Mouse (Mus musculus) CH12.LX (cell line): ENCODE measurements around the gene Rrp15. TPM values are rescaled to one million over a fixed set of nuclear protein-coding genes. Genes with fewer than 3 reads are reported as not detected.
A peak's percentile ranks its signal among the peaks of the same experiment; 100 is the strongest.

Experiments used
- DNase-seq: peaks from one replicate; pipeline ENCODE4 v3.0.0-alpha.2; 2013; ENCODE audit errors: extremely low read depth
- H3K27ac ChIP-seq: 2 replicates; pipeline ENCODE4 v1.5.1; 2012; ENCODE audit warnings: low read depth, mild to moderate bottlenecking, control low read depth, moderate library complexity; ENCODE audit not compliant: insufficient read depth
- H3K27me3 ChIP-seq: replicated peaks from 2 replicates; pipeline ENCODE3; 2012; ENCODE audit warnings: inconsistent platforms
- H3K36me3 ChIP-seq, 2 experiments: replicated peaks in 1 of 2; 2 replicates each; pipeline versions ENCODE3 to v1.6.1; 2012; ENCODE audit warnings: inconsistent platforms in 1 of 2, low read length in 1 of 2, mild to moderate bottlenecking in 1 of 2, mixed read lengths in 1 of 2, moderate library complexity in 1 of 2; ENCODE audit not compliant: control insufficient read depth in 1 of 2, insufficient read depth in 1 of 2
- H3K4me1 ChIP-seq, 2 experiments: 2 replicates each; pipeline ENCODE4 v1.6.1; 2012; ENCODE audit warnings: inconsistent platforms in 1 of 2, moderate library complexity in 1 of 2; ENCODE audit not compliant: insufficient read depth in 2 of 2, control insufficient read depth in 1 of 2
- H3K4me2 ChIP-seq: 2 replicates; pipeline ENCODE4 v1.6.1; 2012; ENCODE audit warnings: low read depth, mild to moderate bottlenecking, control low read depth; ENCODE audit not compliant: poor library complexity, insufficient read depth, severe bottlenecking
- H3K4me3 ChIP-seq, 3 experiments: fragments of 150-350 bp in 1 of 3; sonication (generic) in 1 of 3; replicated peaks in 1 of 3; 2 replicates each; pipeline versions ENCODE3 to v1.5.1; 2011 to 2012; ENCODE audit warnings: low read depth in 2 of 3, low read length in 2 of 3, mild to moderate bottlenecking in 2 of 3, moderate library complexity in 2 of 3, control low read depth in 1 of 3, improper control_type of control experiment in 1 of 3, inconsistent platforms in 1 of 3, mixed read lengths in 1 of 3; ENCODE audit not compliant: poor library complexity in 1 of 3
- H3K79me2 ChIP-seq: replicated peaks from 2 replicates; pipeline ENCODE4 v1.6.1; 2012; ENCODE audit warnings: mild to moderate bottlenecking, moderate library complexity; ENCODE audit not compliant: control insufficient read depth, poor library complexity, insufficient read depth, severe bottlenecking; ENCODE audit errors: extremely low read depth
- H3K9ac ChIP-seq: 2 replicates; pipeline ENCODE4 v1.6.1; 2012; ENCODE audit warnings: low read depth, mild to moderate bottlenecking, control low read depth, moderate library complexity; ENCODE audit not compliant: insufficient read depth
- H3K9me3 ChIP-seq: replicated peaks from 2 replicates; pipeline ENCODE3; 2012; ENCODE audit warnings: low read length, inconsistent platforms, mixed read lengths
- BHLHE40 ChIP-seq: IDR thresholded peaks from 2 replicates; pipeline ENCODE4 v1.6.1; 2011; ENCODE audit warnings: mild to moderate bottlenecking, low read depth, low read length, improper control_type of control experiment
- CHD1 ChIP-seq: IDR thresholded peaks from 2 replicates; pipeline ENCODE4 v1.6.1; 2012; ENCODE audit warnings: low read depth, low read length, improper control_type of control experiment, inconsistent platforms
- CHD2 ChIP-seq: IDR thresholded peaks from 2 replicates; pipeline ENCODE4 v1.6.1; 2011; ENCODE audit warnings: low read length, improper control_type of control experiment
- CTCF ChIP-seq, 2 experiments: IDR thresholded peaks in 1 of 2; conservative IDR thresholded peaks in 1 of 2; 2 replicates each; pipeline ENCODE4 v1.5.1; 2011 to 2012; ENCODE audit warnings: low read depth in 2 of 2, low read length in 2 of 2, improper control_type of control experiment in 1 of 2, inconsistent platforms in 1 of 2, mild to moderate bottlenecking in 1 of 2, moderate library complexity in 1 of 2
- E2F4 ChIP-seq: IDR thresholded peaks from 2 replicates; pipeline ENCODE4 v1.6.1; 2011; ENCODE audit warnings: low read depth, low read length, improper control_type of control experiment; ENCODE audit not compliant: insufficient replicate concordance
- ELF1 ChIP-seq: IDR thresholded peaks from 2 replicates; pipeline ENCODE4 v1.6.1; 2014; ENCODE audit warnings: low read depth, mild to moderate bottlenecking, inconsistent platforms, low read length, improper control_type of control experiment
- EP300 ChIP-seq: IDR thresholded peaks from 2 replicates; pipeline ENCODE4 v1.6.1; 2011; ENCODE audit warnings: low read length, improper control_type of control experiment
- ETS1 ChIP-seq: conservative IDR thresholded peaks from 2 replicates; pipeline ENCODE4 v1.6.1; 2012; ENCODE audit warnings: low read depth, mild to moderate bottlenecking, inconsistent platforms, low read length, improper control_type of control experiment, moderate library complexity
- HCFC1 ChIP-seq: IDR thresholded peaks from 2 replicates; pipeline ENCODE4 v1.6.1; 2012; ENCODE audit warnings: low read depth, mild to moderate bottlenecking, inconsistent platforms, low read length, improper control_type of control experiment
- IRF4 ChIP-seq: IDR thresholded peaks from 2 replicates; pipeline ENCODE4 v1.6.1; 2014; ENCODE audit warnings: low read depth, mild to moderate bottlenecking, inconsistent platforms, low read length, improper control_type of control experiment
- JUND ChIP-seq: conservative IDR thresholded peaks from 2 replicates; pipeline ENCODE4 v1.6.1; 2011; ENCODE audit warnings: low read depth, low read length, improper control_type of control experiment
- KAT2A ChIP-seq: IDR thresholded peaks from 2 replicates; pipeline ENCODE4 v1.6.1; 2012; ENCODE audit warnings: low read length, improper control_type of control experiment, inconsistent platforms; ENCODE audit not compliant: insufficient replicate concordance
- MAFK ChIP-seq: IDR thresholded peaks from 2 replicates; pipeline ENCODE4 v1.6.1; 2011; ENCODE audit warnings: low read length, improper control_type of control experiment; ENCODE audit not compliant: insufficient replicate concordance
- MAZ ChIP-seq: IDR thresholded peaks from 2 replicates; pipeline ENCODE4 v1.6.1; 2012; ENCODE audit warnings: low read depth, mild to moderate bottlenecking, inconsistent platforms, low read length, improper control_type of control experiment, moderate library complexity
- MEF2A ChIP-seq: IDR thresholded peaks from 2 replicates; pipeline ENCODE4 v1.6.1; 2014; ENCODE audit warnings: low read depth, mild to moderate bottlenecking, inconsistent platforms, low read length, improper control_type of control experiment, borderline replicate concordance
- MXI1 ChIP-seq: IDR thresholded peaks from 2 replicates; pipeline ENCODE4 v1.6.1; 2011; ENCODE audit warnings: mild to moderate bottlenecking, low read depth, low read length, improper control_type of control experiment
- MYC ChIP-seq: IDR thresholded peaks from 2 replicates; pipeline ENCODE4 v1.6.1; 2011; ENCODE audit warnings: low read depth, mild to moderate bottlenecking, improper control_type of control experiment, low read length
- NELFE ChIP-seq: IDR thresholded peaks from 2 replicates; pipeline ENCODE4 v1.6.1; 2011; ENCODE audit warnings: low read depth, low read length, improper control_type of control experiment
- NRF1 ChIP-seq: IDR thresholded peaks from 2 replicates; pipeline ENCODE4 v1.6.1; 2014; ENCODE audit warnings: low read depth, mild to moderate bottlenecking, inconsistent platforms, low read length, improper control_type of control experiment, moderate library complexity
- PAX5 ChIP-seq: IDR thresholded peaks from 2 replicates; pipeline ENCODE4 v1.6.1; 2012; ENCODE audit warnings: low read length, inconsistent platforms, mixed read lengths
- POLR2A ChIP-seq: IDR thresholded peaks from 2 replicates; pipeline ENCODE4 v1.6.1; 2011; ENCODE audit warnings: low read depth, mild to moderate bottlenecking, improper control_type of control experiment, low read length
- POLR2AphosphoS2 ChIP-seq: IDR thresholded peaks from 2 replicates; pipeline ENCODE4 v1.6.1; 2011; ENCODE audit warnings: low read depth, low read length, improper control_type of control experiment
- RAD21 ChIP-seq: IDR thresholded peaks from 2 replicates; pipeline ENCODE4 v1.6.1; 2011; ENCODE audit warnings: low read depth, mild to moderate bottlenecking, low read length, improper control_type of control experiment, moderate library complexity
- RCOR1 ChIP-seq: conservative IDR thresholded peaks from 2 replicates; pipeline ENCODE4 v1.6.1; 2012; ENCODE audit warnings: low read depth, mild to moderate bottlenecking, inconsistent platforms, low read length, improper control_type of control experiment
- SIN3A ChIP-seq: IDR thresholded peaks from 2 replicates; pipeline ENCODE4 v1.6.1; 2012; ENCODE audit warnings: low read length, improper control_type of control experiment, inconsistent platforms
- SMC3 ChIP-seq: IDR thresholded peaks from 2 replicates; pipeline ENCODE4 v1.6.1; 2011; ENCODE audit warnings: low read depth, low read length, improper control_type of control experiment
- TBP ChIP-seq: conservative IDR thresholded peaks from 2 replicates; pipeline ENCODE4 v1.6.1; 2011; ENCODE audit warnings: low read depth, low read length, improper control_type of control experiment
- TCF12 ChIP-seq: IDR thresholded peaks from 2 replicates; pipeline ENCODE4 v1.6.1; 2014; ENCODE audit warnings: low read depth, mild to moderate bottlenecking, inconsistent platforms, low read length, improper control_type of control experiment
- USF1 ChIP-seq: IDR thresholded peaks from 2 replicates; pipeline ENCODE4 v1.6.1; 2014; ENCODE audit warnings: low read depth, mild to moderate bottlenecking, inconsistent platforms, low read length, improper control_type of control experiment
- USF2 ChIP-seq: conservative IDR thresholded peaks from 2 replicates; pipeline ENCODE4 v1.6.1; 2011; ENCODE audit warnings: low read depth, low read length, improper control_type of control experiment
- ZC3H11A ChIP-seq: IDR thresholded peaks from 2 replicates; pipeline ENCODE4 v1.6.1; 2012; ENCODE audit warnings: low read depth, mild to moderate bottlenecking, inconsistent platforms, low read length, improper control_type of control experiment
- ZKSCAN1 ChIP-seq: IDR thresholded peaks from 2 replicates; pipeline ENCODE4 v1.6.1; 2012; ENCODE audit warnings: low read depth, inconsistent platforms, low read length, improper control_type of control experiment, borderline replicate concordance
- ZMIZ1 ChIP-seq: IDR thresholded peaks from 2 replicates; pipeline ENCODE4 v1.6.1; 2012; ENCODE audit warnings: low read depth, mild to moderate bottlenecking, inconsistent platforms, low read length, improper control_type of control experiment
- dilution Hi-C: fragments of 300-500 bp; cut with MboI; formaldehyde crosslinking; loops from 2 replicates; pipeline ENCODE4 v1.14.3; 2020; ENCODE audit warnings: low sequenced_read_pairs; ENCODE audit not compliant: extremely low pct_unique_long_range_greater_than_20kb, extremely low pct_ligation_motif_present
- in situ Hi-C: fragments of 300-500 bp; cut with MboI; formaldehyde crosslinking; loops from 3 replicates; pipeline ENCODE4 v1.14.3; 2019; ENCODE audit warnings: low sequenced_read_pairs, low pct_ligation_motif_present, low pct_unique_long_range_greater_than_20kb, mixed read lengths
- polyA plus RNA-seq: library from polyadenylated mRNA; unstranded; fragments of >175 nt; gene quantifications from 2 replicates; pipeline ENCODE4 v1.2.1, GENCODE M21; 2012; ENCODE audit warnings: low read depth; ENCODE audit not compliant: insufficient read length
- total RNA-seq, 2 experiments: library from RNA; depleted of rRNA; stranded (reverse); fragments of 300-350 nt in 1 of 2; fragments of >200 nt in 1 of 2; gene quantifications; 2 replicates each; pipeline ENCODE4 v1.2.3; 2012 to 2014

Rrp15 gene
- total and polyA plus RNA-seq, 3 experiments: 83.8 to 176 (median 172) TPM

GRCm38 (mm10) chr1:186780826-186781225 lies 31.7 kb upstream of the Rrp15 start:
- DNase-seq: no peak
- H3K9me3 ChIP-seq: no peaks in the 10 kb centered on the region
- H3K27me3 ChIP-seq: no peaks in the 10 kb centered on the region
- dilution Hi-C loops: no loop called here
- H3K9ac ChIP-seq: no peak overlapping the region
- no peak overlapping the region for H3K4me2 ChIP-seq
- in situ Hi-C loops: no loop called here
- H3K4me3 ChIP-seq: no peak overlapping the region
- no peaks in the 10 kb centered on the region for H3K79me2 ChIP-seq
- H3K36me3 ChIP-seq: no peaks in the 10 kb centered on the region
- no peak for TF ChIP-seq MEF2A
- TF ChIP-seq IRF4: no peak
- no peak for TF ChIP-seq HCFC1
- no peak for TF ChIP-seq NELFE
- TF ChIP-seq NRF1: no peak
- TF ChIP-seq EP300: no peak
- no peaks in the 10 kb centered on the region for H3K4me1 ChIP-seq
- no peak overlapping the region for H3K27ac ChIP-seq

- Histone ChIP-seq H3K9ac (no peak overlapping the region), H3K27ac (no peak overlapping the region), H3K36me3 (no peaks in the 10 kb centered on the region), H3K4me2 (no peak overlapping the region), H3K4me1 (peaks cover 0 to 18% of the 10 kb centered on the region in 2 experiments; a peak in 2 of 4 replicates), H3K9me3 (peaks cover 2% of the 10 kb centered on the region), H3K79me2 (no peaks in the 10 kb centered on the region), H3K4me3 (no peak overlapping the region), H3K27me3 (no peaks in the 10 kb centered on the region)
- in situ Hi-C loops: no loop called here
- dilution Hi-C loops: no loop called here
- DNase-seq: peak; percentile 51
- TF ChIP-seq JUND: no peak
- TF ChIP-seq ELF1: 0 out of 2 replicates have a peak, but pooled peaks have one; percentile 14
- peak; percentile 84 for TF ChIP-seq EP300
- TF ChIP-seq RCOR1: no peak
- TF ChIP-seq ZMIZ1: no peak
- no peak for TF ChIP-seq ZKSCAN1
- no peak for TF ChIP-seq NELFE
- TF ChIP-seq SIN3A: no peak
- no peak for TF ChIP-seq MAZ
- no peak for TF ChIP-seq ETS1
- TF ChIP-seq CHD2: no peak
- no peak for TF ChIP-seq SMC3
- TF ChIP-seq KAT2A: no peak
- TF ChIP-seq ZC3H11A: no peak
- no peak for TF ChIP-seq CHD1
- no peak for TF ChIP-seq CTCF (conservative IDR thresholded peaks at IDR 0.05 in 1 of 2, IDR thresholded peaks at IDR 0.05 in 1 of 2; ENCODE audit: low read depth in 2 of 2, low read length in 2 of 2)
- TF ChIP-seq BHLHE40: no peak
- TF ChIP-seq USF1: no peak
- no peak for TF ChIP-seq MEF2A
- no peak for TF ChIP-seq POLR2AphosphoS2
- TF ChIP-seq POLR2A: no peak
- no peak for TF ChIP-seq TCF12
- peak; percentile 18; the same call in 1 of the 2 replicates for TF ChIP-seq MYC
- no peak for TF ChIP-seq PAX5
- TF ChIP-seq IRF4: peak; percentile 85
- TF ChIP-seq MXI1: no peak
- no peak for TF ChIP-seq MAFK
- TF ChIP-seq E2F4: no peak
- TF ChIP-seq RAD21: no peak
- no peak for TF ChIP-seq TBP
- no peak for TF ChIP-seq USF2
Measured at GRCm38 (mm10) chr1:186773124-186773523, 24.0 kb upstream of the Rrp15 start.
